In the genomic region with DNA sequence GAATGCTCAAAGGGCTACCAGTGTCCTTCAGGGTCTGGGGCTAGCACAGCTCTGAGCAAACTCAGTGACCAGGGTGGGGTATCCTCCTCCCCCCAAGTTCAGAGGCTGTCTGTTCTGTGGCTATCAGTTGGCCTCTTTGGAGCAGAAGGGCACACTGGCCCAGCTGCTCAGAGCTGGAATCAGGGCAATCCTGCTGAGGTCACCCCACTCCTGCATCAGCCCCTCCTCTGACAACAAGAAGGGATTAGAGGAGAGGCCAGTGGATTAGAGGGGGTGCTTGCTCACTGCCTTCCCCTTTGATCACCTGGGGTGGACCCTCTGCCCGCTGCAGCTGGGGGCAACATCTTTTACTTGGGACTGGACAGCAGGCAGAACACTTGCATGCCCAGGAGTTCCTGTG, we compare ENCODE assay signal across 15 mouse cellular contexts. TPM values are rescaled to one million over a fixed set of nuclear protein-coding genes. Genes with fewer than 3 reads are reported as not detected.
DNase-seq lines count a peak whose midpoint lies in the region; ATAC-seq and TF ChIP-seq lines count a peak whose summit lies in the region.
"Had no signal": no experiment of that assay in that cellular context is flagged by ENCODE, and none has a peak within 500 bp of the region (broad histone marks: within the 10 kb centered on the region; RNA-seq: fewer than 3 reads in every experiment).

A gene (plus strand): TSS at position 286 of the 400 bp plus-strand sequence.

- H3K4me1 ChIP-seq in intestine, embryonic 14.5 days (replicated peaks; ENCODE audit: control insufficient read depth, insufficient read depth, low read length): no peaks in the 10 kb centered on the region
- no peaks in the 10 kb centered on the region for H3K4me1 ChIP-seq in intestine, embryonic 15.5 days (replicated peaks)
- H3K4me1 ChIP-seq in hindbrain, postnatal 0 days (ENCODE audit: insufficient read depth, low read length): peaks cover 26% of the 10 kb centered on the region

- WGBS in intestine, embryonic 14.5 days: 50% methylated on average over 1 of the region's 1 CpGs
- WGBS in intestine, embryonic 15.5 days: 28% methylated on average over 1 of the region's 1 CpGs
- WGBS in hindbrain, postnatal 0 days: 45% methylated on average over 1 of the region's 1 CpGs

- no peaks in the 10 kb centered on the region for H3K27me3 ChIP-seq in intestine, embryonic 14.5 days (replicated peaks; ENCODE audit: control insufficient read depth, insufficient read depth, low read length)
- H3K27me3 ChIP-seq in intestine, embryonic 15.5 days (replicated peaks): no peaks in the 10 kb centered on the region
- no peaks in the 10 kb centered on the region for H3K27me3 ChIP-seq in hindbrain, postnatal 0 days (ENCODE audit: insufficient read depth, low read length)
- H3K27me3 ChIP-seq: kidney, embryonic 15.5 days; limb, embryonic 15.5 days had no signal

- no peak within 1 kb of the TSS for H3K4me2 ChIP-seq in intestine, embryonic 14.5 days (ENCODE audit: low read length)
- H3K4me2 ChIP-seq in intestine, embryonic 15.5 days (replicated peaks): no peak within 1 kb of the TSS
- no peak within 1 kb of the TSS for H3K4me2 ChIP-seq in hindbrain, postnatal 0 days (ENCODE audit: low read depth, low read length)
- H3K4me2 ChIP-seq: kidney, embryonic 15.5 days; limb, embryonic 15.5 days had no signal

- peak; percentile 21 for DNase-seq in cerebellum, adult 9-11 months
- no peak for DNase-seq in cerebellum, postnatal 36 days
- peak; percentile 21 for DNase-seq in intestine, embryonic 14.5 days (ENCODE audit: low spot score)
- DNase-seq in hindbrain, postnatal 0 days (ENCODE audit: low spot score): no peak
- DNase-seq in retina, embryonic 14.5 days (ENCODE audit: low spot score): peak; percentile 30
- DNase-seq in gastrocnemius, postnatal 36 days: no peak
- no peak for DNase-seq in left cerebral cortex, adult 11 months (ENCODE audit: low spot score)
- DNase-seq: adrenal gland, postnatal 10 days; cerebellum, adult 2 months; embryo, embryonic 11 days; lung, adult 18-20 months; lung, postnatal 4 days had no signal

- no peak for TF ChIP-seq CTCF in hindbrain, postnatal 0 days (IDR thresholded peaks at IDR 0.05; ENCODE audit: low read depth)

- no peaks in the 10 kb centered on the region for H3K36me3 ChIP-seq in intestine, embryonic 14.5 days (ENCODE audit: control insufficient read depth, insufficient read depth, low read length)
- H3K36me3 ChIP-seq in intestine, embryonic 15.5 days: no peaks in the 10 kb centered on the region
- no peaks in the 10 kb centered on the region for H3K36me3 ChIP-seq in hindbrain, postnatal 0 days (ENCODE audit: insufficient read depth, low read length)
- H3K36me3 ChIP-seq: kidney, embryonic 15.5 days; limb, embryonic 15.5 days had no signal

- H3K9me3 ChIP-seq in intestine, embryonic 14.5 days (ENCODE audit: control insufficient read depth, low read length): no peaks in the 10 kb centered on the region
- no peaks in the 10 kb centered on the region for H3K9me3 ChIP-seq in intestine, embryonic 15.5 days
- H3K9me3 ChIP-seq in hindbrain, postnatal 0 days (ENCODE audit: low read length): no peaks in the 10 kb centered on the region
- H3K9me3 ChIP-seq: kidney, embryonic 15.5 days; limb, embryonic 15.5 days had no signal

- no peak within 1 kb of the TSS for H3K9ac ChIP-seq in intestine, embryonic 14.5 days (ENCODE audit: low read length)
- H3K9ac ChIP-seq in intestine, embryonic 15.5 days: no peak within 1 kb of the TSS
- H3K9ac ChIP-seq in hindbrain, postnatal 0 days (replicated peaks; ENCODE audit: low read length): no peak within 1 kb of the TSS
- H3K9ac ChIP-seq: kidney, embryonic 15.5 days; limb, embryonic 15.5 days had no signal

- H3K27ac ChIP-seq in intestine, embryonic 14.5 days (ENCODE audit: low read depth): no peak within 1 kb of the TSS
- no peak within 1 kb of the TSS for H3K27ac ChIP-seq in intestine, embryonic 15.5 days
- 0 out of 2 replicates have a peak within 1 kb of the TSS, but pooled peaks have one; percentile 70 for H3K27ac ChIP-seq in hindbrain, postnatal 0 days
- H3K27ac ChIP-seq: kidney, embryonic 15.5 days; limb, embryonic 15.5 days had no signal

- no peak within 1 kb of the TSS for H3K4me3 ChIP-seq in intestine, embryonic 14.5 days (ENCODE audit: low read depth, low read length)
- no peak within 1 kb of the TSS for H3K4me3 ChIP-seq in intestine, embryonic 15.5 days (replicated peaks)
- H3K4me3 ChIP-seq in hindbrain, postnatal 0 days (ENCODE audit: low read length): no peak within 1 kb of the TSS
- H3K4me3 ChIP-seq: kidney, embryonic 15.5 days; limb, embryonic 15.5 days had no signal

- intact Hi-C loops in gastrocnemius, postnatal 36 days (cut with DNase I): no loop called here

- no peak for ATAC-seq in intestine, embryonic 14.5 days (replicated peaks; ENCODE audit: low FRiP score, low TSS enrichment, low read depth)
- no peak for ATAC-seq in intestine, embryonic 15.5 days
- ATAC-seq in hindbrain, postnatal 0 days: no peak

RNA-seq across cellular contexts. Expression of the gene that starts here (rescaled TPM):
- polyA plus RNA-seq in intestine, embryonic 14.5 days (2014; fragmentation: Nextera tagmentation; extraction: Ambion mirVana): not detected in 2 replicates
- polyA plus RNA-seq in intestine, embryonic 15.5 days (2015; fragmentation: Nextera tagmentation; extraction: Ambion mirVana): 0.04 and 0.30 TPM in 2 replicates
- total RNA-seq in hindbrain, postnatal 0 days (2014; rRNA removed): 0.29 and 2.6 TPM in 2 replicates
- polyA plus RNA-seq in hindbrain, postnatal 0 days (2015; fragmentation: Nextera tagmentation; extraction: Ambion mirVana): 1.0 and 1.2 TPM in 2 replicates
- 1 to 10 TPM in 1 of 2 experiments, under 1 TPM in 1; 0.87 to 3.1 TPM for total RNA-seq in gastrocnemius, postnatal 36 days (2021)

Comparison
In these comparisons a context has a peak if more than half of its experiments do, and no peak if none do; other contexts are left out.
1. DNase-seq: peak in cerebellum, adult 9-11 months (single experiment) and retina, embryonic 14.5 days (single experiment); none in cerebellum, postnatal 36 days (0 of 2), hindbrain, postnatal 0 days (single experiment), gastrocnemius, postnatal 36 days (0 of 2) and left cerebral cortex, adult 11 months (single experiment).
2. Peak in DNase-seq in intestine, embryonic 14.5 days; RNA of the gene not detected or under 1 TPM.